Mouse (Mus musculus) left cerebral cortex, adult 11 months (tissue): ENCODE data around the gene Sh3rf1.

Source experiments
- DNase-seq: peaks from one replicate; pipeline ENCODE4 v3.0.0; 2022; ENCODE audit warnings: low spot score

The Sh3rf1 gene

GRCm38 (mm10) chr8:61261374-61261773, 37.7 kb downstream of the Sh3rf1 start:
- no peak for DNase-seq

DNA sequence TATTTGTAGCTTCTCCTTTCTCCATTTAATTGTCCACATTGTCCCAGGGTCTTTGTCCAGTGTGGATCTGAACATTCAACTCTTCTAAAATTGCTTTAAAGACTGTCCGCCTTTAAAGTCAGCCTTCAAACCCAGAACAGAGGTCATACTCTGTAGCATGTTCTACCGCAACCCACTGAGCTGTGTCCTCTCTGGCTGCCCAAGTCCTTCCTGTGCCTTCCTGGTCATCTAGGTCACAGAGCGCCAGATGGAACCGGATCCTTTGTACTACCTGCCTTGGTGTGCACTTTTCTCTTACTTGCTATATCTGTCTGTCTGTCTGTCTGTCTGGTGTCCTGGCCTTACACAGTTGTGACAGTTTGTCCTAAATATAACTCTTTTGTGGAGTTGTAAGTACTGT, 40.0 kb downstream of the Sh3rf1 start:
- no peak for DNase-seq

DNA sequence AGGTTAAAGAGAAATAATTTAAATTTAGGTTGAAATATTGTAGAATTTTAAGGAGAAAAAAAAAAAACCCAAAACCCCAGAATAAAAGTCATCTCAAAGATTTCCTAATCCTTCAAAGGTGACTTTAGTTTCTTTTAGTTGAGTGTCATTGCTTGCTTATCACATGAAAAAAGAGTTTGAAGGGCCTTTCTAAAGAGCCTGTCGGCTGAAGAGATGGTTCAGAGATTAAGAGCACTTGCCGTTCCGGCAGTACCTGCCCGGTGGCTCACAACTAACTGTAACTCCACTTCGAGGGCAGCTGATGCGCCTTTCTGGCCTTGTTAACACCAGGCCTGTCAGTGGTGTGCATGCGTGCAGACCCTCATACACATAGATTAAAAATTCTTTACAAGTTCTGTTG, 41.2 kb downstream of the Sh3rf1 start:
- no peak for DNase-seq

- DNase-seq = no peak
Measured at GRCm38 (mm10) chr8:61265390-61265789, 41.7 kb downstream of the Sh3rf1 start.

GRCm38 (mm10) chr8:61267061-61267460, 43.4 kb downstream of the Sh3rf1 start:
- DNase-seq = no peak

DNA sequence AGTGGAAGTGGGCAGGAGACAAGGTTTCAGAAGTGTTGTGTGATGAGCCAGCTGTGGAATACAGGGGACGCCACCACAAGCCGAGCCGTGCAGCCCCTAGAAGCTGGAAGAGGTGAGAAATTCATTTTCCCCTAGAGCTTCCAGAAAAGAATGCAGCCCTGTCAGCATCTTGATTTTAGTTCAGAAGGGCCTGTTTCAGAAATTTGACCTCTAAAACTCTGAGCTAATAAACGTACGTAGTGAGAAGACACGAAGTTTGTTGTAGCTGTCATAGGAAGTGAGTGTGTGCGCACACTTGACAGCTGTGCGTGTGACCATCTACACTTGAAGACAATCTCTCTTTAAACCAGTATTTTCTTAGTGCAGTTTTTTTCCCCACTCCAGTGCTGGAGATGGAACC, 44.0 kb downstream of the Sh3rf1 start:
- no peak for DNase-seq

DNA sequence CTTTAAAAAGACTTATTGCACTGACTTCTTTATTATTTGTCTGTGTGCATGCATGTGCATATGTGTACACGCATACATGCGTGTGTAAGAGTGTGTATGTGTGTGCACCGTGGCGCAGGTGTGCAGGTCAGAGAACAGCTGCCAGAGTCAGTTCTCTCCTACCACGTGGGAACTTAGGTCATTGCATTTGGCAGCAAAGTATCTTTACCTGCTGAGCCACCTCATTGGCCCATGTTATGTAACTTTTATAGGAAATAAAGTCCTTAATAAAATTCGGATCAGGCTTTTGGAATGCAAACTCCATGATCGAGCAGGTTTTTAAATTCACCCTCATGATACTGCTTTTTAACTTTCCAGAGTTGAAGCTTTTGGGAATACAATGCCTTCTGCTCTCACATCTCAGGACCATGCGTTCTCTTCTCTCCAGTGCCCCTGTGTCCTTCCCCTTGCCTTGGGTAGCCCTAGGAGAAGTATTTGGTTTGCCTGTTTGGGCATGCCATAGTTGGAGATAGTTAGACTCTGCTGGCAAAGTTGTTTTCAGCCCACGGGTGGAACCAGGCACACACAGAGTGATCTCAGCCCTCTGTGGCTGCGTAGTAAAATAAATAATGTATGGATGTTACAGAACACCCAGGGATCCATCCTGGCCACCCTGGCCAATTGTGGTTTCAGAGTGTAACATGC, 44.7 kb downstream of the Sh3rf1 start:
- no peak for DNase-seq

DNA sequence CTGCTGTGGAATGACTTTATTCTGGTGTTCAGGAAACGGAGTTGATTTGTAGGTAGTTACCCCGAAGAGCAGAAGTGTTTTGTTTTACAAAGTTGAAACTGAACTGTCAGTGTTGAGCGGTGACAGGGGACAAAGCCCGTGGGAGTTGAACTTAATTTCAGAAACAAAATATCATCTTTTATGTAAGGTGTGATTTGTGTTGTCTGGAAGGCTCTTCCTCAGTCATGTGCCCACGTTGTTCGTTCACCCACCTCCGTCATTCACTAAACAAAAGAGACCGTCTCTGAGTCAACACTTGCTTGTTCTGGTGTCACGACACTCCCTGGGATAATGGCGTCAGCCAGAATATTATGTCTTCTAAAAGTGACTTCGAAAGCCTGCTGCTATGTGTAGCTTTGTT, 46.3 kb downstream of the Sh3rf1 start:
- no peak for DNase-seq

DNA sequence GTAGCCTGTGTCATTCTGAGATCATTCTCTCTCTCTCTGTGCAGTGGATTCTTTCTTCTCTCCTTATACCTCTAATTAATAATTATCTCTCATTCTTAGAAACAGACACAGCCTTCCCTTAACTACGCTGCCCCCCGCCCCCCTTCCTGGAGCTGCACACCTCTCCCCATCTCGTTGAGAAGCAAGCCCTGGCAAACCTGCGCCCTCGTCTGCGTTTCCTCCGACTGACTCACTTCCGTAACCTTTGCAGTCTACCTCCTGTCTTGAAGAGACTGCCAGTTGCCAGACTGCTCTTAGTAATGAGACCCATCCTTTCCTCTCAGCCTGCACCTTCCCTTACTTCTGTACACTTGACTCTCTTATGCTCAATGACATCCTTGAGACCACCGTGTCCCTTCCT, 46.9 kb downstream of the Sh3rf1 start:
- DNase-seq = no peak

GRCm38 (mm10) chr8:61270961-61271360, 47.3 kb downstream of the Sh3rf1 start:
- no peak for DNase-seq

DNA sequence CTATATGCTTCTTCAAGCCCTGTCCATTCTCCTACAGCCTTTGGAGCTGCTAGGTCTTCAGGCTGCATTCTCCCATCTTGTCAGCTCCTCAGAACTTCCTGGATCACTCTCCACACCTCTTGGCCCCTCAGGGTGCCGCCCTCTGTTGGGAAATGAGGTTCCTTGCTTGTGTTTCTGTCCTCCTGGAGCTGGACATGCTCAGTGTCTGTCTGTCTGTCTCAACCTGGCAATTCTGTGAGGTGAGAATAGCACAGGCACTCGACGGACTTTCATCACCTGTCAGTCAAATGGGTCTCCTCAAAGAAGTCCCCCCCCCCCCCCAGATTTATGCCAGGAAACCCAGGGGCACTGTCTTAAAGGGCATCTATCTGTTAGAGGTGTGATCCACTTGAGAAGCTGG, 49.2 kb downstream of the Sh3rf1 start:
- DNase-seq = no peak

- DNase-seq = no peak
Measured at GRCm38 (mm10) chr8:61273307-61274221, 49.9 kb downstream of the Sh3rf1 start.

- DNase-seq = no peak
Measured at GRCm38 (mm10) chr8:61274602-61275462, 51.2 kb downstream of the Sh3rf1 start.

DNA sequence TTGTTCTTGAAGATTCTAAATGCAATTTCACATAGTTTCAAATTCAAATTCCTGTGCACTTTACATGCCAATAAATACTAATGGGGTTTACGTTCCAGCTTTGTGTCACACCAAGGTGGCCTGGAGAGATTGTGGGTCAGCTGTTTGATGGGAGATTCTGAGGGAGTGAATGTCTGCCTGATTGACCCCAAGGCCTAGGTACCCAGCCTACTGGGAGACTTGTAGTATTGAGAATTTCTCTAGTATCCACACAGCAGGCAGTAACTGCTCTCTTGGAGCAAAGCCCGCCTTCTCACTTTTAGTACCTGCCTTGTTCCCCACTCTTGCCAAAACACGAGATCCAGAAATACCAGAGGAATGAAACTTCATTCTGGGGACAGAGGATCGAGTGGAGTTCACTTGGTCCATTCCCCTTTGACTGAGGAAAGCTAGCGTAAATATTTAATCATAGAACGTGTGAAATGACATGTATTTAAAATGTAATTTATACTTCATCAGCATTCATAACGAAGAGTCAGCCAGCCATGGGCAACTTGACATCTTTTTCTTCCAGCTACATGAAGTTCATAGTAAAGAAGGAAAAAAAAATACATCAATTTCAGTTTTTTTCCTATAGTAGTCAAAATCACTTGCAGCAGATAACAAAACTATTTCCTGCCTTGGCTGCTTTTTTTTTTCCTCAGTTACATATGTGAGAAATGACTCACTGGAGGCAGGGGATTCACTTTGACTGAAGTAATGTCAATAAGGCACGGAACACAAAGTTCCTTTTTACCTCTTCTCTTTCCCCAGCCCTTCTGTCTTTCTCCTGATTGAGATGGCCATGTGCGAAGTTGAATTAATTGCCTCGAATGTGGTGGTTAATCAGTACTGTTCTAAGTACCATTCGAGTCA, 52.0 kb downstream of the Sh3rf1 start:
- DNase-seq = no peak

DNA sequence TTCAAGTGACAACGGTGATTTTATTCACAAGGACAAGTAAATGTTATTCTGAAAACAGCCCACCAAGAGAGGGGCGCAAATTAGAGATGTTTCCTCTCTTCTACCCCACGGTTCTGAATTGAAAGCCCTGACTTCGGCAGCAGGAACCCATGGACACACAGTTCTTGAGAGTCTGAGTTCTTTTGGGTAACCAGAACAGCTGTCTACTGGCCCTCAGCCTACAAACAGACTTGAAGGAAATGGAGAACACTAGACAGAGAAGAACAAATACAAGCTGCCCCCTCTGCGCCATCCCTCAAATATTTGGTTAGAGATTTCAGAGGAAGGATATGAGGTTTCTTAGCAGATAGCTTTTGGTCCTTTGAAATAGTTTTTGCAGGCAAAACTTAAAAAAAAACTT, 52.7 kb downstream of the Sh3rf1 start:
- DNase-seq = no peak

DNA sequence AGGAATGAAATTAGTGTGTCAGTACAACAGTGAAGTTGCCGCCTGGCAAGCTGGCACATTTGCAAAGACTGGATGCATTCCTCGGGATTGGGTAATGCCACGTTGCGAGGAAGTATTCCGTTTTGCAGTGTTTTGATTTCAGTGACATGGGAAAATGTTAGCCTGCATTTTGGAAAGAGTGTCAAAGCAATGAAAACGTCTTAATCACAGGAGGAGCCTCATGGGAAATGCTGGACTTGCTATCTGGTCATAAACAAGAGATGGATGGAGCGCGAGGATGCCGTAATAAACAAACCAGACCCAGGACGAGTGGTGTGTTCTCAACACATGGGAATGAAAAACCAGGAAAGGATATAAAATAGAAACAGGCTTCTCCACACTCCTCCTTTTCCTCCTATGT, 55.4 kb downstream of the Sh3rf1 start:
- no peak for DNase-seq

- DNase-seq = no peak
Measured at GRCm38 (mm10) chr8:61282303-61283168, 58.9 kb downstream of the Sh3rf1 start.

DNA sequence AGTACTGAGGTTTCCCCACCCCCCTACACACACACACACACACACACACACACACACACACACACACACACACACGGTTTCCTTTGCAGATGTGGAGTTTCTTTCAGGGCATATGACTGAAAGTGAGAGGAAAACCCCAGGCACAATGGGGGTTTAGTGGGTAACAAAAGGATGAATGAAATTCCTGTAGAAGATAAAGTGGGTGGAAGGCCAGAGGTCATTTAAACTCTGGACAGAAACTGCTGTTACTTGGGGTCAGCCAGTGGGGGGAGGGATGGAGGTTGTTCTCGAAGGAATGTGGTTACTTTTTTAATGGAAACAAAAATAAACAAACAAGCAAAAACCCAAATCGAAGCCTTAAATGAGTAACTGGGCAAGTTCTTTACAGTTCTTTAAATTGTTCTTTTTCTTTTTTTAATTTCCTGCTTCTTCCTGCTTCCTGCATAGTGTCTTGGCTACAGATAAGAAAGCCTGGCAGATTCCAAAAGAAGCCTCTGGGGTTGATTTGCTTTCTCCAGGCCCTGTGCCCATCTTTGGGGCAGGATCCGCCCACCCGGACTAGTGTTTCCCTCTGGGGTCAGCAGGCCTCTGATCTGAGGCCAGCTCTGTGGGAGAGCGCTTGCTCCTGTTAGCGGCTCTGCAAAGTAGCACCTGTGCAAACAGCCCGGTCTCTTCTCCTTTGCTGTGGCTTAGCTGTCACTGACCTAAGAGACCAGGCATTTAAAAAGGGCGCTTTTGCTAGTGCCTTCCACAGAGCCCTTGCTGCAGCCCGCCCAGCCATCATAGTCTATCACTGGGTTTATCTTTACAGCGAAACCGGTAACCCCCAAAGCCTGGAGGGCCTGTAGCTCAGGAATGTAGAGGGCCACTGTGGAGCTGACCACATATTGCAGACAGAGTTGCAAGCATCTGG, 59.8 kb downstream of the Sh3rf1 start:
- no peak for DNase-seq

GRCm38 (mm10) chr8:61285896-61286295, 62.2 kb downstream of the Sh3rf1 start:
- DNase-seq = no peak
